Mouse (Mus musculus) lung, embryonic 16.5 days (tissue): Measurements from ENCODE around the gene Dcxr. TPM values are rescaled to one million over a fixed set of nuclear protein-coding genes. Genes with fewer than 3 reads are reported as not detected.

Experiments
- polyA plus RNA-seq: library from polyadenylated mRNA; unstranded; fragments of >200 nt; fragmentation: Nextera tagmentation; extraction: Ambion mirVana; gene quantifications from 2 replicates; pipeline ENCODE4 v1.2.1, GENCODE M21; 2015

The Dcxr gene
- polyA plus RNA-seq, 1 experiment from 2014 or later, result 69.5 TPM

Other genes with a start within 250 kb of the Dcxr start
- gene Mrpl12, start 242.7 kb downstream of the Dcxr start, polyA plus RNA-seq, result 113 and 117 TPM in 2 replicates
- gene Slc25a10, start 235.4 kb downstream of the Dcxr start, polyA plus RNA-seq, result 72.5 and 73.8 TPM in 2 replicates
- 1.4 and 1.7 TPM in 2 replicates for gene Gcgr, start 196.6 kb downstream of the Dcxr start, polyA plus RNA-seq
- 184 and 200 TPM in 2 replicates for gene Mcrip1, start 177.6 kb downstream of the Dcxr start, polyA plus RNA-seq
- 0.95 and 2.6 TPM in 2 replicates for gene Ppp1r27, start 176.1 kb downstream of the Dcxr start, polyA plus RNA-seq
- gene P4hb, start 154.0 kb downstream of the Dcxr start, polyA plus RNA-seq, result 829 and 841 TPM in 2 replicates
- 654 and 680 TPM in 2 replicates for gene Arhgdia, start 145.7 kb downstream of the Dcxr start, polyA plus RNA-seq
- 82.6 and 266 TPM in 2 replicates for gene Alyref, start 128.9 kb downstream of the Dcxr start, polyA plus RNA-seq
- gene Anapc11, start 128.9 kb downstream of the Dcxr start, polyA plus RNA-seq, result 215 and 224 TPM in 2 replicates
- 1.5 and 1.6 TPM in 2 replicates for gene Npb, start 118.8 kb downstream of the Dcxr start, polyA plus RNA-seq
- gene Pcyt2, start 109.3 kb downstream of the Dcxr start, polyA plus RNA-seq, result 104 and 117 TPM in 2 replicates
- gene Sirt7, start 102.0 kb downstream of the Dcxr start, polyA plus RNA-seq, result 31.8 and 32.5 TPM in 2 replicates
- gene Mafg, start 93.7 kb downstream of the Dcxr start, polyA plus RNA-seq, result 13.2 and 15.0 TPM in 2 replicates
- gene Pycr1, start 83.5 kb downstream of the Dcxr start, polyA plus RNA-seq, result 22.4 and 23.4 TPM in 2 replicates
- gene Myadml2, start 79.1 kb downstream of the Dcxr start, polyA plus RNA-seq, result 0.97 and 1.1 TPM in 2 replicates
- 3.2 and 4.0 TPM in 2 replicates for gene Notum, start 66.1 kb downstream of the Dcxr start, polyA plus RNA-seq
- 127 and 133 TPM in 2 replicates for gene Aspscr1, start 54.3 kb downstream of the Dcxr start, polyA plus RNA-seq
- 156 and 170 TPM in 2 replicates for gene Cenpx, start 13.5 kb downstream of the Dcxr start, polyA plus RNA-seq
- gene Lrrc45, start 13.4 kb downstream of the Dcxr start, polyA plus RNA-seq, result 58.2 and 63.9 TPM in 2 replicates
- 53.5 and 54.2 TPM in 2 replicates for gene Rac3, start 5.8 kb downstream of the Dcxr start, polyA plus RNA-seq
- gene Cbr2, start 4.8 kb upstream of the Dcxr start, polyA plus RNA-seq, result 194 and 348 TPM in 2 replicates
- 3.9 and 5.0 TPM in 2 replicates for gene Hmga1b, start 35.5 kb upstream of the Dcxr start, polyA plus RNA-seq
- 39.3 and 43.0 TPM in 2 replicates for gene Rfng, start 56.9 kb upstream of the Dcxr start, polyA plus RNA-seq
- gene Gps1, start 57.0 kb upstream of the Dcxr start, polyA plus RNA-seq, result 187 and 188 TPM in 2 replicates
- 74.0 and 80.9 TPM in 2 replicates for gene Dus1l, start 69.1 kb upstream of the Dcxr start, polyA plus RNA-seq
- 50.6 and 53.5 TPM in 2 replicates for gene Fasn, start 97.3 kb upstream of the Dcxr start, polyA plus RNA-seq
- 6.4 TPM in 2 replicates for gene Ccdc57, start 205.6 kb upstream of the Dcxr start, polyA plus RNA-seq
- gene Slc16a3, start 221.2 kb upstream of the Dcxr start, polyA plus RNA-seq, result 52.2 and 62.5 TPM in 2 replicates